Mouse (Mus musculus) layer of hippocampus, postnatal 10 days (tissue): ENCODE results near the gene G3bp2. TPM values are rescaled to one million over a fixed set of nuclear protein-coding genes. Genes with fewer than 3 reads are reported as not detected.

Experiments
- DNase-seq, 2 experiments: peaks; one replicate each; pipeline ENCODE4 v3.0.0; 2021; ENCODE audit warnings: low spot score in 2 of 2
- total RNA-seq, 2 experiments: library from RNA; stranded (reverse); gene quantifications; 2 replicates each; pipeline ENCODE4 v1.2.3; 2021

The G3bp2 gene
- total RNA-seq, 2 experiments from 2014 or later = 178 to 181 TPM

DNA sequence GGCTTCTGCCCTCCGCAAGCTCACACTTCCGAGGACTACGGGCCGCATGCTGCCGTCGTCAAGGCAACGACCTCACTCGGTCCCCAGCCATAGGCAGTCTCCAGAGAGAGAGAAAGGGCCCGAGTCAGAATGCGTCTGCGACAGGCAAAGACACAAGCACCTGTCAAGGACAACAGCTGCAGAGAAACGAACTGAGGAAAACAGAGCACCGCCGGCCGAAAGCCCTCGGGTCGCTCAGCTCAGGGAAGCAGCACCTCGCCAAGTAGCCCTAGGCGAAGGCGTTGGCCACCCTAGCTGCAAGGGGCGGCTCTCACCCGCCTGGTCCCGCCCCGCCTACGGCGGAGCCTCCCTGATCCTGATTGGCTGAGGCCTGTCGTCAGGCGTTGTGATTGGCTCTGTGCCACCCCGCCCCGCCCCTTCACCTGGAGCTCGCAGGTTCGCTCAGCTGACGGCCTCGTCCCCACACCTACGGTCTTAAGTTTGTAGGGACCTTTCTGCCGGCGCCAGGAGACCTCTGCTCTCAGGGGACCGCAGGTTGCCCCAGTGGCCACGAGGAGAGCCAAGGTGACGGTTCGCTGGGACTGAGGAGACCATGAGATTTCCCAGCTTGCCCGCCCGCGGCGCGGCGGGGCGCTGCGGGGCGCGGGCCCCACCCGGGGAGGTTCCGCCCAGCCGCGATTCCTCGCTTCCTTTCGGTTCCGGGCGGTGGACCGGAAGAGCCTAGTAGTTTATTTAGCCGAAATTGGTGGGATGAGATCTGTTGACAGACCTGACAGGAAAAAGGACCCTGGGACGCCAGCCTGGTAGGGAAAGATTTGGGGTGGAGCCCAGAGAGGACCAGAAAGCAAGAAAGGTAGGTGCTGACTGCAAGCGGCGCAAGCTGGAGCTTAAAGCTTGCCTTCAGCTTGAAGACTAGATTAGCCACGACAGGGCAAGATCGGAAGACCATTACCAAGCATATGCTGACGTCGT lies 40.9 kb downstream of the G3bp2 start:
- peak; percentile 93 to 95 for DNase-seq

DNA sequence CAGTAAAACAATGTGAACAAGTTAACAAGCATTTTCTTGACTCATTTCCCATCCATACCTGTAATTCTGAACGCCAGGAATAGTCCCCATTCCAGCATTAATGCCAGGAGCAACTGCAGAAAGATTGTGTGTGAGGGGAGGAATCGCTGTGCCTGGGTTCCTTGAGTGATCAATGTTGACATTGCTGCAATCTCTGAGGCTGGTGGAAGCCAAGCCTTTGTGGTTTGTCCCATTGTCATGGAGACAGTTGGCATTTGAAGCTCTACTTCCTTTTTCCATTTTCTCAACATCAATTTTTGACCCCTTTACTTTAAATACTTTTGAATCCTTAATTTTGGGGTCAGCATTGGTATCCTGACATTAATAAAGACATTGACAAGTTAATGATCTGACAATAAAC lies 63.6 kb downstream of the G3bp2 start:
- DNase-seq = no peak

DNA sequence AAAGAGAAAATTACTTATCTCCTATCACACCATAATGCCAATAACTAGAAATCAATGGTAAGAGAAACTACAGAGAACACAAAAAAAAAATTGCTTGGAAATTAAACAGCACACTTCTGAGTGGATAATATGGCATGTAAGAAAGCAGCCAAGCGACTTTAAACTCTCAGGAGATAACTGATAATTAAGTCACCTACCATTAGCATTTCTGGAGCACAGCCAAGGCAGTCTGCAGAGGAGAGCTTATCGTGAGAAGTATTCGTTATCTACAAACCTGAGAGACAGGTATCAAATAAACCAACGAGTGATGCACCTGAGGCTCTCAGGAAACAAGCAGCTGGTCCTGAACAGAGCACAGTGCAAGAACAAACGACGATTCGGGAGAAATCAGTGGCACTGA lies 71.8 kb downstream of the G3bp2 start:
- DNase-seq = no peak

DNA sequence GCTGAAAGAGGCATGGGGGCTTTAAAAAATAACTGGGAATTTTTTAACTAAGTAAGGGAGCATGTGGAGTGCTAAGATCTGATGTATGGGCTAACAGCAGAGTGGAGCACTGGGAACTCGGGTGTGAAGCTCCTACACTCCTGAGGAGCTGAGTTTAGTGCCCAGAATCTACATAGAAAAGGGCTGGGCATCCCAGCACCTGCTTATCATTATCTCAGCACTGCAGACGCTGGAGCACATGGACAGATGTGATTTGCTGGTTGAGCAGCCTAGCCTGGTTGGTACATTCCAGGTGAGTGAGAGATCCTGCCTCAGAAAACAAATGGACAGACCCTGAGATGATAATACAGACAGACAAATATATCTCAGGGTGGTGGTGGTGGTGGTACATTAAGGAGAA lies 73.7 kb downstream of the G3bp2 start:
- no peak for DNase-seq

DNA sequence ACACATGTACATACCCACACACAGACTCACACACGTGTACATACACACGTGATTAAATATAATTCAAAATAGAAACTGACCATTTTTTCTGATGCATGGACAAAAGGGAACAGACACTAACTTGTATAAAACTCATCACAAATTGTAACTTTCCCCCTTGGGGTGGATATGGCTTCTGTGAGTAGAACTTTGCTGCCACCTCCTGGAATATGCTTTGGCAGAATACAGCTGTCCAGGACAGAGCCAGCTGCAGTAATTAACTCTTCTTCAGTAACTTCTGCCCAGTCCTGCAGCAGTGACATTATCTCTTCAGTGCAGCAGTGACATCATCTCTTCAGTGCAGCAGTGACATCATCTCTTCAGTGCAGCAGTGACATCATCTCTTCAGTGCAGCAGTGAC lies 80.5 kb downstream of the G3bp2 start:
- DNase-seq = peak; percentile 20 to 21

Other genes starting within 250 kb of the G3bp2 start
- 10 to 100 TPM; 48.0 to 53.2 TPM for gene Rchy1, start 120.7 kb downstream of the G3bp2 start, total RNA-seq
- under 1 TPM in 1 of 2 experiments, not detected in 1; 0.22 TPM for gene Odaph, start 96.2 kb downstream of the G3bp2 start, total RNA-seq
- 10 to 100 TPM; 84.3 to 87.2 TPM for gene Cdkl2, start 39.8 kb downstream of the G3bp2 start, total RNA-seq
- gene Uso1, start 54.2 kb upstream of the G3bp2 start, total RNA-seq = 10 to 100 TPM; 67.4 to 68.2 TPM
- not detected for gene U90926, start 131.7 kb upstream of the G3bp2 start, total RNA-seq
- under 1 TPM in 1 of 2 experiments, not detected in 1; 0.40 TPM for gene Ppef2, start 172.6 kb upstream of the G3bp2 start, total RNA-seq
- 10 to 100 TPM; 28.8 to 32.0 TPM for gene Naaa, start 194.5 kb upstream of the G3bp2 start, total RNA-seq
- gene Sdad1, start 226.8 kb upstream of the G3bp2 start, total RNA-seq = 10 to 100 TPM; 23.7 to 25.9 TPM
- gene Cxcl9, start 244.4 kb upstream of the G3bp2 start, total RNA-seq = not detected
- 1 to 10 TPM; 6.7 to 9.5 TPM for gene Art3, start 248.1 kb upstream of the G3bp2 start, total RNA-seq